Mouse (Mus musculus): ENCODE measurements around the gene Tnni2. TPM values are rescaled to one million over a fixed set of nuclear protein-coding genes. Genes with fewer than 3 reads are reported as not detected.

Tnni2 gene
- polyA plus RNA-seq, 1 experiment = 1.2 TPM

DNA sequence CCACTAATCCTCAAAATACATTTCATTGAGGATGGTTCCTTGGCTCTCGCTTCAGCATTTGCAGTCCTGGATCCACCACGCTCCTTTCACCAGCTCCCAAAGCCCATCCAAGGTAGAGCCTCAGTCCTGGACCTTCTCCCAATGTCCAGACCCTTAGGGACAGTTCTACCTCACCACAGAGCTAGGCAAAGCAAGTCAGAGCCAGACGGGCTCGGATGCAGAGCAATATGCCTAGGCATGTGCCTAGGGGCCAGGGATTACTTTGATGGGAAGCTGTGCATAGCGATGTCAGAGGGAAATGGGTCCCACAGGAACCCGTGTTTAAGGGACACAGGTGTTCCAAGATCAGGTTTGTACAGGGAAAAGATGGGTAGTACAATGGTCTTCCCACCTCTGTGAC lies 3.7 kb downstream of the Tnni2 start:
- no peak for TF ChIP-seq CTCF (IDR thresholded peaks at IDR 0.05; ENCODE audit: borderline replicate concordance, extremely low read depth, insufficient read depth, insufficient read length)
- no peak for TF ChIP-seq POLR2A (IDR thresholded peaks at IDR 0.05; ENCODE audit: borderline replicate concordance, extremely low read depth, insufficient read depth, insufficient read length, poor library complexity, severe bottlenecking)
- no peak for DNase-seq (ENCODE audit: low read depth)

DNA sequence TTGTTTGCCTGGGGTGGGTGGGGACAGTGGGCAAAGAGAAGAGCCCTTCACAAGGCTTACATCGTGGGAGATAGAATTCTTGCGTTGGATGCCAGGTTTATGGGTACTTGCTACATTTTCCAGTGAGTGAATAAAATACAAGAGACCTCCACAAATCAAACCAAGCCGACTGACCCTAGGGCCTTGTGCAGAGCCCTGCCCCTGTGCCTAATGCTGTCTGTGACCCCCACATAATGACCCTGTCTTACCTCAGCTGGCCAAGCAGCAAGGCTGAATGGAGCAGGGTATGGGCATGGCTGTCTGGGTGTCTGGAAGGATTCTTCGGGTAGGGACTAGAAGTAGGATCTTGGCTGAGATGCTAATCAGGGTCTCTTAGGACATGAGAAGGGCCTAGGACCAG lies 4.7 kb downstream of the Tnni2 start:
- no peak for TF ChIP-seq CTCF (IDR thresholded peaks at IDR 0.05; ENCODE audit: borderline replicate concordance, extremely low read depth, insufficient read depth, insufficient read length)
- no peak for TF ChIP-seq POLR2A (IDR thresholded peaks at IDR 0.05; ENCODE audit: borderline replicate concordance, extremely low read depth, insufficient read depth, insufficient read length, poor library complexity, severe bottlenecking)
- DNase-seq (ENCODE audit: low read depth) = no peak

DNA sequence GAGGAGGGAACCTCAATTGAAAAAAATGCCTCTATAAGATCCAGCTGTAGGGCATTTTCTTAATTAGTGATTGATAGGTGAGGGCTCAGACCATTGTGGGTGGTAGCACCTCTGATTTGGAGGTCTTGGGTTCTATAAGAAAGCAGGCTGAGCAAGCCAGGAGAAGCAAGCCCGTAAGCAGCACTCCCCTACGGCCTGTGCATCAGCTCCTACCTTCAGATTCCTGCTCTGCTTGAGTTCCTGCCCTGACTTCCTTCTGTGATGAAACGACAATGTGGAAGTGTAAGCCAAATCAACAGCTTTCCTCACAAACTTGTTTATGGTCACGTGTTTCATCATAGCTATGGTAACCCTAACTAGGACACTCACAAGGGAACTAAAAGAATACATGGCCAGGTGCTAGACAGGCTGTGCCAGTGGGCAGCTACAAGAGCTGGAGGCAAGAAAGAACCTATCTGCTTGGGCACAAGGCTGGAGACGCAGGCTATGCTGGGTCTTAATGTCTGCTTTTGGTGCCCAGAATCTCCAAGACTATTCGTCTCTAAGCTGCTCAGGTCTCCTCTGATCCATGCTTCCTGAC lies 7.5 kb downstream of the Tnni2 start:
- no peak for DNase-seq (ENCODE audit: low read depth)
- no peak for TF ChIP-seq CTCF (IDR thresholded peaks at IDR 0.05; ENCODE audit: borderline replicate concordance, extremely low read depth, insufficient read depth, insufficient read length)
- TF ChIP-seq POLR2A (IDR thresholded peaks at IDR 0.05; ENCODE audit: borderline replicate concordance, extremely low read depth, insufficient read depth, insufficient read length, poor library complexity, severe bottlenecking) = no peak

DNA sequence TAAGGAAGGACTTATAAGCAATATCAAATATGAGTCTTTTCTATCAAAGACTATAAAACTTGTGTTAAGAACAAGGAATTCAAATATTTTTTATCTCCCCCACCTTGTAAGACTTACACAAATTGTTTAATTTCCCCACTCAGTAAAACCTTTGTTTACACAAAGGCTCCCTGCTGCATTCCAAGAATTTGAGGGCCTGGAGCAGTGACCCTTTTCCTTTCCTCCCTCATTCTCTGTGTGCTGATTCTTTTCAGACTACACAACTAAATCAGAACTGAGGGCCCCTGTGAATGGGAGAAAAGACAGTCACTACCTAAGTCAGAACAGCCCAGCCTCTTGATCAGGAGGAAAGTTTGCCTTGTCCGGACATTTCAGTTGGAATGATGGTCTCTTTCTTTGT lies 13.1 kb downstream of the Tnni2 start:
- no peak for DNase-seq (ENCODE audit: low read depth)
- TF ChIP-seq CTCF (IDR thresholded peaks at IDR 0.05; ENCODE audit: borderline replicate concordance, extremely low read depth, insufficient read depth, insufficient read length) (no peak), POLR2A (IDR thresholded peaks at IDR 0.05; ENCODE audit: borderline replicate concordance, extremely low read depth, insufficient read depth, insufficient read length, poor library complexity, severe bottlenecking) (no peak)

DNA sequence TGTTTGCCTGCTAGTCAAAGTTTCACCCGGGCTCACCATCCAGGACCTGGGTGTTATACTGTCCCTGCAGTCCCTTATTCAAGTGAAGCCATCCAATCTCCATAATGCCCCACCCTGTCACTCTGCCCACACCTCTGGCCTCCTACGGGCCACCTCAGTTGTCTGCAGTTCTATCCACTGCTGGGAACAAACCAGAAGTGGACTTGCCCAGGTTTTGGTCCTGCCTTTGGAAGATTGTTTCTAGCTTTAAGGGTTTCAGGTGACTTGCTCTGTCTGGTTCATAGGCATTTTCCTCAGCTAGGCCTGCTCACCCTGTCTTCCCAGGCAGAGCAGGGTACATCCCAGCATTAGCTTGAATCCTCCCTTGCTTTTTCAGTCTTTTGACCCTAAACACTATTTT lies 13.6 kb downstream of the Tnni2 start:
- TF ChIP-seq CTCF (IDR thresholded peaks at IDR 0.05; ENCODE audit: borderline replicate concordance, extremely low read depth, insufficient read depth, insufficient read length) = no peak
- TF ChIP-seq POLR2A (IDR thresholded peaks at IDR 0.05; ENCODE audit: borderline replicate concordance, extremely low read depth, insufficient read depth, insufficient read length, poor library complexity, severe bottlenecking) = no peak
- DNase-seq (ENCODE audit: low read depth) = no peak

DNA sequence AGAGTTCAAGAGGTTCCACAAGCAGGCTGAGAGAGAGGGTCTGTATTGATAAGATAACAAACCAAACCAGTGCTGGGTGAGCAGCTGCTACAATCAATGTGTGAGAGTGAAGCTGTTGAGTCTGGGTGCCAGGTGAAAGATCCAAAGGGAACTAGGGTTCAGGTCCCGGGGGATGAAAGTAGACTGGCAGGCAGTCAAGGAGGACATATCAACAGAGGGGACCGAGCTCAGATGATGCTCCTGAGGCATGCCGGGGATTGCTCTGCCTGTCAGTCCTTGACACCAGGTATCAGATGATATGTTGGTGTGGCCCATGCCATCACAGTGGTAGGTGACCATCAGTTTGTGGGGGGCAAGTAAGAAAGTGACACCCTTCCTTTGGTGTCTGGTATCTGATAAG lies 15.2 kb downstream of the Tnni2 start:
- TF ChIP-seq CTCF (IDR thresholded peaks at IDR 0.05; ENCODE audit: borderline replicate concordance, extremely low read depth, insufficient read depth, insufficient read length) (no peak), POLR2A (IDR thresholded peaks at IDR 0.05; ENCODE audit: borderline replicate concordance, extremely low read depth, insufficient read depth, insufficient read length, poor library complexity, severe bottlenecking) (no peak)
- DNase-seq (ENCODE audit: low read depth) = peak; percentile 21

DNA sequence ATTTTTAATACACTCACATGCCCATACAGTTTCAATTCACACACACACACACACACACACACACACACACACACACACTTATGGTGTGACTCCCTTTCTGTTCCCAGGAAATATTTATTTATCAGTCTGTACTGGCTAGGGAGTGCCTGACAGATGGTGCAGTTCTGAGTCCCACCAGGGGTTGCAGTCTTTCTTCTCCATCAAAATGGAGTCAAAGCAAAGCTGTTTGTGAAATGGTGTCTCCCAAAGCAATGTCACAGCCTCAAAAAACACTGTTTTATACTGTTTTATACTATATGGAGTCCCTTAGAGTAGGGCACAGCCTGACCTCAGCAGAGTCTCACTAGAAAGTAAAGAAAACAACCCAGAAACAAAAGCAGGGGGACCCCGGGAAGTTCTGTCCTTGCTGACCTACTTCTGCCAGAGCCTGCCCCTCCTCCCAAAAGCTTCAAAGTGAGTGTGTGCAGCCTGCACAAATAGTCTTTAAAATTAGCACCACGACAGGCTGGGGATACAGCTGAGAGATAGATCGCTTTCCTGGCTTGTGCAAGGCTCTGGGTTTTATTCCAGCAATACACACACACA lies 15.7 kb downstream of the Tnni2 start:
- DNase-seq (ENCODE audit: low read depth) = peak; percentile 82
- TF ChIP-seq CTCF (IDR thresholded peaks at IDR 0.05; ENCODE audit: borderline replicate concordance, extremely low read depth, insufficient read depth, insufficient read length) (peak; percentile 25; the same call in 1 of the 2 replicates), POLR2A (IDR thresholded peaks at IDR 0.05; ENCODE audit: borderline replicate concordance, extremely low read depth, insufficient read depth, insufficient read length, poor library complexity, severe bottlenecking) (no peak)

DNA sequence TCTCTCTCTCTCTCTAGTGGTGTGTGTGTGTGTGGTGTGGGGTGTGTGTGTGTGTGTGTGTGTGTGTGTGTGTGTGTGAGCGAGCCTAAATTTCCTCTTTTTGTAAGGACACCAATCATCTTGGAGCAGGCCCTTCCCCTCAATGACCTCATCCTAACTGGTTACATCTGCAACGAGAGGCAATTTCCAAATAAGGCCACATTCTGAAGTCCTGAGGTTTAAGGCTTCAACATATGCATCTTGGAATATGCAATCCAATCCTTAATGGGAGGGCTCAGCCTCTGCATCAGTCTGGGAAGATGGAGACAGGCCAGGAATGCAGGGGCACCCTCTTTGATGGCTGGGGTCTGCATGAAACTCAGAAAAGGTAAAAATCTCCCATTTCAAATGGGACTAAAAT lies 16.4 kb downstream of the Tnni2 start:
- peak; percentile 63 for DNase-seq (ENCODE audit: low read depth)
- TF ChIP-seq POLR2A (IDR thresholded peaks at IDR 0.05; ENCODE audit: borderline replicate concordance, extremely low read depth, insufficient read depth, insufficient read length, poor library complexity, severe bottlenecking) = no peak
- TF ChIP-seq CTCF (IDR thresholded peaks at IDR 0.05; ENCODE audit: borderline replicate concordance, extremely low read depth, insufficient read depth, insufficient read length) = no peak

DNA sequence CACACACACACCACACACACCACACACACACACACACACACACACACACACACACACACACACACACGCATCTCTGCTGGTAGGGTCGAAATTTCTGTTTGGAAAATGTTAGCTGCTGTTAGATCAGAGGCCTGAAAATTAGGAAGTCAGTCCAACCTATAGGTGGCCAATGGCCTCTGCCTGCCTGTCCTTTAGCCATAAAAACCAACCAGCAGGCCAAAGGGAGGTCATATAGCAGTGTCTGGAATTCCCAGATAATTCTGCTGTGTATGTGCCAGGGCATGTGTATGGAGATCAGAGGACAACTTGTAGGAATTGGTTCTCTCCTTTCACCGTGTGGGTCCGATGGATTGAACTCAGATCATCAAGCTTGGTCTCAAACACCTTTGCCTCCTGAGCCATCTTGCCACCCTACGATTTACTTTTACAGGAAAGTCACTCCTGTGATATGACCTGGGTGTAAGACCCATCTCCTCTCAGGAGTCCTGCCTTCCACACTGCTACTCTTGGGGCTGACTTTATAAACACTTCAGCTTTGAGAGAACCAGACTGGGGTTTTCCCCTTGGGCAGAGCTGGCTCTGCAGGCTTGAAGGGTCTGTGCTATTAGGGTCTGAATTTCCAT lies 17.2 kb downstream of the Tnni2 start:
- DNase-seq (ENCODE audit: low read depth) = no peak

DNA sequence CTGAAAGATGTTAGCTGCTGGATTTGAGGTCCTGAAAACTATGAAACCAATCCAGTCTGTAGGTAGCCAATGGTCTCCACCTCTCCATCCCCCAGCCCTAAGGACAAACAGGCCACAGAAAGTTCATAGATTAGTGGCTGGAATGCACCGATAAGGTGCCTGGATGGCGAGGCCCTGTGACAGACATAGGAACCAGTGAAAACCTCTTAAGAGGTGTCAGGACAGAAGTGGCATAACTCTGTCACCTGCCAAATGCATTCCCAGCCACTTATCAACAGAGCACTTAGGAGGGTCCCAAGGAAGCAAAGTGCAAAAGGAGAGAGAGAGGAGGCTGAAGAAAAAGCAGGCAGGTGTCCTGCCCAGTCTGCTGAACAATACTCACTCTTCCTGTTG lies 17.7 kb downstream of the Tnni2 start:
- no peak for TF ChIP-seq CTCF (IDR thresholded peaks at IDR 0.05; ENCODE audit: borderline replicate concordance, extremely low read depth, insufficient read depth, insufficient read length)
- no peak for TF ChIP-seq POLR2A (IDR thresholded peaks at IDR 0.05; ENCODE audit: borderline replicate concordance, extremely low read depth, insufficient read depth, insufficient read length, poor library complexity, severe bottlenecking)
- DNase-seq (ENCODE audit: low read depth) = no peak

More for the DNA sequence above, 17.2 kb downstream of the Tnni2 start:
- no peak for TF ChIP-seq POLR2A (IDR thresholded peaks at IDR 0.05; ENCODE audit: borderline replicate concordance, extremely low read depth, insufficient read depth, insufficient read length, poor library complexity, severe bottlenecking)
- no peak for TF ChIP-seq CTCF (IDR thresholded peaks at IDR 0.05; ENCODE audit: borderline replicate concordance, extremely low read depth, insufficient read depth, insufficient read length)

DNA sequence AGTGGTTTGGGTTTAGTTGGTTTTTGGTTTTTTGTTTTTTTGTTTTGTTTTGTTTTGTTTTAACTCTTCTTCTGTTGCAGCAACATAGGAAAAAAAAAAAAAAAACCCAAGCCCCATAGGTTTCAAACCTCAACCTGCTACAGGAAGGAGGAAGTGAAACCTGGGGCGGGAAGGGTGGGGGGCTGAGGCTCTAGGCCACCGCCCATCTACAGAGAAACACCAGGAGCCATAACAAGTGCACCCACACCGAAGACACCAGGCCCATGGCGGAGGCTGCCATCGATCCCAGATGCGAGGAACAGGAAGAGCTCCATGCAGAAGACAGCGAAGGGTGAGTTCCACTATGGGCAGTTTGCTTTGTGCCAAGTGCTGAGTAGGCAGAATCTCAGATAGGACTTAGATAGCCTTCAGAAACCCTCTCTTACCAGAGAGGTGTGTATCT lies 19.0 kb downstream of the Tnni2 start, which contains the start of gene Lsp1:
TSS of gene Lsp1 (plus strand) at position 174 of the 442 bp plus-strand sequence.
- DNase-seq (ENCODE audit: low read depth) = no peak
- TF ChIP-seq CTCF (IDR thresholded peaks at IDR 0.05; ENCODE audit: borderline replicate concordance, extremely low read depth, insufficient read depth, insufficient read length) = no peak
- no peak for TF ChIP-seq POLR2A (IDR thresholded peaks at IDR 0.05; ENCODE audit: borderline replicate concordance, extremely low read depth, insufficient read depth, insufficient read length, poor library complexity, severe bottlenecking)

DNA sequence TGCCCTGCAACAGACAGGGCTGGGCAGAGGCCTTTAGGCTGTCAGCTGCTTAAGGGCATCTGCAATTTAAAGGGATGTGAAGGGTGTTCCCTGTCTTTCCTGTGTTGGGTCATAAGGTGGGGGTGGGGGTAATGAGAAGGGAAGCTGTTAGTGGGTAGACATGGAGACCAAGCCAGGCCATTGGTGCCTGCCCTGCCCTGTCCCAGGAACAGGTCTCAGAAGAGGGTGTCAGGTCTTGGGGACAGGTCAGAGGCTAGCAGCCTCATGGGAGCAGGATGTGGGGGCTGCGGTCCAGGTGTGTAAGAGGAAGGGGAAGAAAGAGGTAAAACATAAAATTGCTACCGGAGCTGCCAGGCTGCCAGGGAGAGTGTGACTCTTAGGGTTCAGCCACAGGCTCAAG lies 19.8 kb downstream of the Tnni2 start:
- TF ChIP-seq CTCF (IDR thresholded peaks at IDR 0.05; ENCODE audit: borderline replicate concordance, extremely low read depth, insufficient read depth, insufficient read length) (no peak), POLR2A (IDR thresholded peaks at IDR 0.05; ENCODE audit: borderline replicate concordance, extremely low read depth, insufficient read depth, insufficient read length, poor library complexity, severe bottlenecking) (no peak)
- DNase-seq (ENCODE audit: low read depth) = no peak

Data from brain, embryonic 14.5 days (tissue).